Mouse (Mus musculus) kidney, embryonic 15.5 days (tissue): ENCODE data around the gene Aldh1a1. TPM values are rescaled to one million over a fixed set of nuclear protein-coding genes. Genes with fewer than 3 reads are reported as not detected.
"Not testable (repeated sequence)": the region's sequence is repeated elsewhere in the genome, so short reads cannot be mapped to it uniquely, and the experiment has no call there.

Experiments used
- ATAC-seq: fragments of 200-750 bp; cut with Nextera tagmentation; replicated peaks from 2 replicates; pipeline ENCODE4 v1.8.0; 2017; ENCODE audit warnings: moderate TSS enrichment; ENCODE audit not compliant: low FRiP score
- H3K27ac ChIP-seq: fragments of 300-500 bp; sonication (generic); 2 replicates; pipeline ENCODE4 v1.5.1; 2015; ENCODE audit warnings: mild to moderate bottlenecking, inconsistent platforms
- H3K27me3 ChIP-seq: fragments of 300-500 bp; sonication (generic); 2 replicates; pipeline ENCODE4 v1.6.1; 2015; ENCODE audit warnings: inconsistent platforms
- H3K36me3 ChIP-seq: fragments of 300-500 bp; sonication (generic); 2 replicates; pipeline ENCODE4 v1.6.1; 2015; ENCODE audit warnings: inconsistent platforms
- H3K4me1 ChIP-seq: fragments of 300-500 bp; sonication (generic); 2 replicates; pipeline ENCODE4 v1.6.1; 2015; ENCODE audit warnings: inconsistent platforms
- H3K4me2 ChIP-seq: fragments of 300-500 bp; sonication (generic); 2 replicates; pipeline ENCODE4 v1.6.1; 2015; ENCODE audit warnings: moderate library complexity, mild to moderate bottlenecking, inconsistent platforms
- H3K4me3 ChIP-seq: fragments of 300-500 bp; sonication (generic); replicated peaks from 2 replicates; pipeline ENCODE4 v1.5.1; 2015; ENCODE audit warnings: mild to moderate bottlenecking, inconsistent platforms
- H3K9ac ChIP-seq: fragments of 300-500 bp; sonication (generic); 2 replicates; pipeline ENCODE4 v1.6.1; 2015; ENCODE audit warnings: mild to moderate bottlenecking, inconsistent platforms
- H3K9me3 ChIP-seq: fragments of 300-500 bp; sonication (generic); replicated peaks from 2 replicates; pipeline ENCODE4 v1.6.1; 2016; ENCODE audit warnings: inconsistent platforms
- whole genome bisulfite sequencing: fragments of 180-500 bp; shearing (Covaris S2); methylation state at CpG from one replicate; pipeline ENCODE4 v1.1.7; 2015; ENCODE audit warnings: mixed read lengths; 5-methylcytosine and 5-hydroxymethylcytosine counted together
- polyA plus RNA-seq: library from polyadenylated mRNA; unstranded; fragments of >200 nt; fragmentation: Nextera tagmentation; extraction: Ambion mirVana; gene quantifications from 2 replicates; pipeline ENCODE4 v1.2.1, GENCODE M21; 2015

Aldh1a1 gene
- polyA plus RNA-seq, 1 experiment from 2014 or later, result 4.1 TPM

GRCm38 (mm10) chr19:20516481-20516880 is 24.0 kb downstream of the Aldh1a1 start:
- no peaks in the 10 kb centered on the region for H3K9me3 ChIP-seq
- no peak overlapping the region for H3K4me3 ChIP-seq
- WGBS, result 86% methylated on average over 3 of the region's 3 CpGs
- no peaks in the 10 kb centered on the region for H3K4me1 ChIP-seq
- no peaks in the 10 kb centered on the region for H3K27me3 ChIP-seq
- H3K36me3 ChIP-seq, result no peaks in the 10 kb centered on the region
- H3K27ac ChIP-seq, result no peak overlapping the region
- no peak overlapping the region for H3K9ac ChIP-seq
- H3K4me2 ChIP-seq, result no peak overlapping the region
- ATAC-seq, result no peak

GRCm38 (mm10) chr19:20529156-20529555 is 36.6 kb downstream of the Aldh1a1 start:
- not testable (repeated sequence) for H3K36me3 ChIP-seq, H3K27ac ChIP-seq, ATAC-seq, H3K9ac ChIP-seq, H3K4me1 ChIP-seq, H3K27me3 ChIP-seq, H3K4me2 ChIP-seq, H3K4me3 ChIP-seq, H3K9me3 ChIP-seq
- WGBS, result 79% methylated on average over 11 of the region's 11 CpGs

- WGBS, result 69% methylated on average over 1 of the region's 1 CpGs
- Histone ChIP-seq H3K9me3 (no peaks in the 10 kb centered on the region), H3K9ac (no peak overlapping the region), H3K27me3 (no peaks in the 10 kb centered on the region), H3K4me1 (no peaks in the 10 kb centered on the region), H3K27ac (no peak overlapping the region), H3K4me3 (no peak overlapping the region), H3K4me2 (no peak overlapping the region), H3K36me3 (no peaks in the 10 kb centered on the region)
- ATAC-seq, result no peak
These were observed 37.6 kb downstream of the Aldh1a1 start for GRCm38 (mm10) chr19:20529921-20530696.

DNA sequence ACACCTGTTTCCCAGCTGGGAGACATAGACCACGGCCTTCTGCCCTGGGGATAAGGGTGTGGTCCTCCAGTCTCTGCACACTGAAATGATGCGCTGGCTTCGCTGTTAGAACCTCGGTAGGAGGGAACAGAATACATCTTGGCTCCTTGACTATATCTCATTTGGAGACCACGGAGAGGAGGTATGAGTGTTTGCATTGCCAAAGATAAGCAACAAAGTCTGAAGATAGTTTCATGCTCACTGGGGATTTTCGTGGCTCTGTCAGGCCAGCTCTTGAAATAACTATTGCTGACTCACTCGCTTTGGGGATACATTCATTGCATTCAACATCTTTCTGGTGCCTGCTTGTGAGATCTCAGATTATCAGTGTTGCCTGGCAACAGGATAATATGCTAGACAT is 44.0 kb downstream of the Aldh1a1 start:
- no peak overlapping the region for H3K4me2 ChIP-seq
- H3K4me3 ChIP-seq, result no peak overlapping the region
- no peak overlapping the region for H3K9ac ChIP-seq
- ATAC-seq, result no peak
- H3K36me3 ChIP-seq, result no peaks in the 10 kb centered on the region
- no peaks in the 10 kb centered on the region for H3K4me1 ChIP-seq
- H3K9me3 ChIP-seq, result no peaks in the 10 kb centered on the region
- no peaks in the 10 kb centered on the region for H3K27me3 ChIP-seq
- H3K27ac ChIP-seq, result no peak overlapping the region
- WGBS, result 72% methylated on average over 7 of the region's 7 CpGs

DNA sequence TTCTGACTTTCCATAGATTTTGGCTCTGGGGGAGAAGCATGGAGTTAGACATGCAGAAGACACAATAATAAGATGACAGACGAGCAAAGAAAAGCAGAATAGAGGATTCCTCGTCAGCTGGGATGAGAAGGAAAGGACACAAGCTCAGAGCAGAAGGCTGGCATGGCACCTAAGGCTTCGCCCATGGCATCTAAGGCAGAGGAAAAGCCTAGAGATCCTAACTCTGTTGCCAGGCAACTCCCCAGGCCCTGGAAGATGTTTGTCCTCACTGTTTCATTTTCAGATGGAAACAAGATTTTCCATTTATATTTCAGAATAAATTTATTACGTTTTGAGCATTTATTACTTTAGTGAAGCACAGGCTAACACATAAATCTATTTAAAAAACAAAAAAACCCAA is 48.5 kb downstream of the Aldh1a1 start:
- Histone ChIP-seq H3K4me2 (no peak overlapping the region), H3K4me3 (no peak overlapping the region), H3K4me1 (no peaks in the 10 kb centered on the region), H3K27me3 (no peaks in the 10 kb centered on the region), H3K36me3 (no peaks in the 10 kb centered on the region), H3K9ac (no peak overlapping the region), H3K9me3 (no peaks in the 10 kb centered on the region), H3K27ac (no peak overlapping the region)
- 81% methylated on average over 4 of the region's 4 CpGs for WGBS
- ATAC-seq, result no peak

DNA sequence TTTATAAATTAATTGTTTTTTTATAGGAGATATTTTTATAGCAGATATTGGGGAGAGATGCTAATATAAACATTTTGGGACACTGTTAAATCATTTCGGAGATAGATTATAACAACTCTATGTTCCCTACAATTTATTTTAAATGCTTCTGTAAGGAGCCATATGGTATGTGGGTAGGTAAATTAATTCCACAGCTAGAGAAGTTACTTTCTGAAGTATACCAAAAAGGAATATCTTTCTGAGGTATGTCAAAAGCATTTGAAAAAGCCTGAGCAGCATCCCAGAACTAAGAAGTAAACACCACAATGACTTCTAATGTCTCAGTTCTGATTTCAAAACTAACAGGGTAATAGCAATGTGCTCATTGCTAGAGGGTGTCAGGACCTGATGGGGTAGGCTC is 49.4 kb downstream of the Aldh1a1 start:
- Histone ChIP-seq H3K9me3 (no peaks in the 10 kb centered on the region), H3K36me3 (no peaks in the 10 kb centered on the region), H3K27me3 (no peaks in the 10 kb centered on the region), H3K4me2 (no peak overlapping the region), H3K27ac (no peak overlapping the region), H3K4me3 (no peak overlapping the region), H3K9ac (no peak overlapping the region), H3K4me1 (no peaks in the 10 kb centered on the region)
- WGBS, result 89% methylated on average over 1 of the region's 1 CpGs
- no peak for ATAC-seq

DNA sequence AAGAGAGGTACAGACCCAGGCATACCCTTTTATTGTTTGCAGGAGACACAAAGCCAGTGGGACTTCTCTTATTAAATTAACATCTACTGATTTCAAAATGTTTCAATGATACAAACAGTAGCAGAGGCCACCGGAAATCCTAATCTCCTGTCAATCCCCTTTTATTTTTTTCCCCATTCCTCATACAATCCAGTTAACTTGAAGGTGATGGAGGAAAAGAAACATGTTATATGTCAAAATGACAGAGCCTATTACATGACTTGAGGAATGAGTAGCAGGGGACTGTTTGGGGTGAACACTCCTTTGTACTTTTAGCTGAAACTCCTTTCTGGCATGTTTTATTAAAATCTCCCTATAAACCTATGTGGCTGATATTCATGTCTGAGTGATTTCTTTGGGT is 51.3 kb downstream of the Aldh1a1 start:
- no peak for ATAC-seq
- Histone ChIP-seq H3K9me3 (no peaks in the 10 kb centered on the region), H3K4me3 (no peak overlapping the region), H3K4me1 (no peaks in the 10 kb centered on the region), H3K4me2 (no peak overlapping the region), H3K9ac (no peak overlapping the region), H3K27me3 (no peaks in the 10 kb centered on the region), H3K36me3 (no peaks in the 10 kb centered on the region), H3K27ac (no peak overlapping the region)
- WGBS, result 45% methylated on average over 1 of the region's 1 CpGs

GRCm38 (mm10) chr19:20544941-20545340 is 52.4 kb downstream of the Aldh1a1 start:
- Histone ChIP-seq H3K4me2 (no peak overlapping the region), H3K27ac (no peak overlapping the region), H3K27me3 (no peaks in the 10 kb centered on the region), H3K9ac (no peak overlapping the region), H3K36me3 (no peaks in the 10 kb centered on the region), H3K4me3 (no peak overlapping the region), H3K4me1 (no peaks in the 10 kb centered on the region), H3K9me3 (no peaks in the 10 kb centered on the region)
- no peak for ATAC-seq
- WGBS, result 94% methylated on average over 1 of the region's 1 CpGs

DNA sequence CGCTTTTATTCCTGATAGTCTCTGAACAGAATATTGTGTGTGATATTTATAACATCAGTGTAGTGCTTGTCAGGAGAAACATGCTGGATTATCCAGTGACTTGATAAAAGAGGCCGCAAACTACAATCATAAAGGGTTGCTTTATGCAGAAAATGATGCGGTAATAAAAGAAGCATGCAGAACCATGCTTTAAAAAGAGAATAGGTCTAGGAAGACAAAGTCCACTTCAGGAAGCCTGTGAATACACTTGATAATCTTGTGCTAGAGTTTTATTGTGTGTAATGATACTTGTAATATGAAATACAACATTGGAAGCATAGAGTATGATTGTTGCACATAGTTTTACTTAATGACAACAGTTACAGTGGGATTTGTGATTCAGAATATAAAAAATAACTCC is 54.5 kb downstream of the Aldh1a1 start:
- Histone ChIP-seq H3K36me3 (no peaks in the 10 kb centered on the region), H3K4me3 (no peak overlapping the region), H3K4me2 (no peak overlapping the region), H3K27me3 (no peaks in the 10 kb centered on the region), H3K9ac (no peak overlapping the region), H3K9me3 (no peaks in the 10 kb centered on the region), H3K4me1 (no peaks in the 10 kb centered on the region), H3K27ac (no peak overlapping the region)
- 88% methylated on average over 3 of the region's 3 CpGs for WGBS
- no peak for ATAC-seq

DNA sequence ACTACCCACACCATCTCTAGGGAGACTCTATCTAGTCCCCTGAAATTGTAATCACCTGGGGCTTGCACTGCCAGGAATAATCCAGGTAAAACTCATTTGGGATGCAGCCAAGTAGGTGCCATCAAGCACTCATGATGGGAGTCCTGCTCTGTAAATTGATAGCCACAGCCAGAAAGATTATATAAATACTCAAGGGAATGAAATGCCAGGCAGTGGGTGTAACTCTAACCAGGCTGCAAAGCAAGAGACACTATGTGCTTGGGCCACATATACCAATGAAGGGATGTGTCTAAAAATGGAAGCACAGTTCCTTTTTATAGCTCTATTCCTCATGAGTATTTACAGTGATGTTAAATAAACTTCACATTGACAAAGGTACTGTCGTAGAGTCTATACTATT is 56.9 kb downstream of the Aldh1a1 start:
- 92% methylated on average over 1 of the region's 1 CpGs for WGBS

DNA sequence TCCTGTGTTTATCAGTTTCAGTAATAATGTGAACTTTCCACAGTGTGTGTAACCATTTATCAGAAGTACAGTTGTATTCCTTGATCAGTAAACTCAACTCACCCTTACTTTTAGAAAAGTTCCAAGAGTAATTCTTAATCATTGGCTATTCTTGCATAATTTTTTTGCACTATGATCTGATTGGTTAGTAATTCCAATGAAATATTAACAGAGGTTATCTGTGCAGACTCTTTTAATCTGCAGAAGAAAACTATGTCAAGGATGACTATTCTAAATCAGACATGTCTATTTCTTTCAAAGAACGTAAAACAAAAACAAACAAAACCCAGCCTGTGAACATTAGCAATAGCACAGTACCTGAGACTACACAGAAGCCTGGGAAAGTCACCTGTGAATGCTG is 62.9 kb downstream of the Aldh1a1 start:
- no peak for ATAC-seq
- Histone ChIP-seq H3K9me3 (no peaks in the 10 kb centered on the region), H3K9ac (no peak overlapping the region), H3K4me2 (no peak overlapping the region), H3K27me3 (no peaks in the 10 kb centered on the region), H3K27ac (no peak overlapping the region), H3K36me3 (no peaks in the 10 kb centered on the region), H3K4me3 (no peak overlapping the region), H3K4me1 (no peaks in the 10 kb centered on the region)
- 70% methylated on average over 1 of the region's 1 CpGs for WGBS

More for the DNA sequence above, 56.9 kb downstream of the Aldh1a1 start:
- no peaks in the 10 kb centered on the region for H3K4me1 ChIP-seq
- no peak overlapping the region for H3K4me3 ChIP-seq
- H3K9ac ChIP-seq, result no peak overlapping the region
- no peaks in the 10 kb centered on the region for H3K36me3 ChIP-seq
- H3K9me3 ChIP-seq, result no peaks in the 10 kb centered on the region
- H3K27ac ChIP-seq, result no peak overlapping the region
- no peak overlapping the region for H3K4me2 ChIP-seq
- H3K27me3 ChIP-seq, result no peaks in the 10 kb centered on the region
- ATAC-seq, result no peak

DNA sequence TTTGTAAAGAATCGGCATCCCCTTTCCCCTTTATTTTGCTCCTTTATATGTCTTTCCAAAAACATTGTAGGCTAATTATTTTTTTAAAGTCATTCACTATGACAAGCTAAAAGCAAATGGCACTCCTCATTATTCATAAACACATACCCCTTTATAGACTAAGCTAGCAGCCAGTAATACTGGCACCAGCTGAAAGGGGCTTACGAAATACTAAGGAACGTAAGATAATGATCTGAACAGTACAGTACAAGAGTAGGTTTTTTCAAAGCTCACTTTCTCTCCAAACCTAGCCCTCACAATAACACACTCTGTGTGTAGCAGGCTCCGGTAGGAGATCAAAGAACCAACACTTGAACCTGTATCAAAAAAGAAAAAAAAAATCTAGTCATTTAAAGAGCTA is 64.7 kb downstream of the Aldh1a1 start:
- H3K4me1 ChIP-seq, result no peaks in the 10 kb centered on the region
- H3K9me3 ChIP-seq, result no peaks in the 10 kb centered on the region
- H3K27ac ChIP-seq, result no peak overlapping the region
- no peaks in the 10 kb centered on the region for H3K27me3 ChIP-seq
- H3K36me3 ChIP-seq, result no peaks in the 10 kb centered on the region
- no peak overlapping the region for H3K4me2 ChIP-seq
- WGBS, result 70% methylated on average over 4 of the region's 4 CpGs
- H3K9ac ChIP-seq, result no peak overlapping the region
- no peak overlapping the region for H3K4me3 ChIP-seq
- no peak for ATAC-seq

DNA sequence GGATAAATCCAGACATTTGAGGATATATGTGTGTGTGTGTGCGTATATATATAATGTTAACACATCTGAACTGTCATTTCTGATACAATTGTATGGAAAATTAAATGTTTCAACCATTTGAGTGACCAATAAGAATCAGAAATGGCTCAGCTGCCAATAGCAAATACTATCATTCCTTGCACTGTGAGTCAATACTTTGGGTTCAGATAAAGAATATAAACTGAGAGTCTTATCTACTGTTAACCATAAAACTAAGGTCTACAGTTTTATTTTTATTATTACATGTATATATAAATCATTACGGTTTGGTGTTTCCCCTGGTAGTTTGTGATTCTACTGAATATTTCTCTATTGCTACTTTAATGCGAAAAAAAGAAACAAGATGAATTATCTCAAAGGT is 65.6 kb downstream of the Aldh1a1 start:
- H3K27ac ChIP-seq, result no peak overlapping the region

More for the DNA sequence above, 65.6 kb downstream of the Aldh1a1 start:
- Histone ChIP-seq H3K4me3 (no peak overlapping the region), H3K4me1 (no peaks in the 10 kb centered on the region), H3K9me3 (no peaks in the 10 kb centered on the region), H3K4me2 (no peak overlapping the region), H3K9ac (no peak overlapping the region), H3K36me3 (no peaks in the 10 kb centered on the region), H3K27me3 (no peaks in the 10 kb centered on the region)
- 86% methylated on average over 3 of the region's 3 CpGs for WGBS
- no peak for ATAC-seq
